Mouse (Mus musculus): ENCODE measurements around the gene Cnpy2.

DNA sequence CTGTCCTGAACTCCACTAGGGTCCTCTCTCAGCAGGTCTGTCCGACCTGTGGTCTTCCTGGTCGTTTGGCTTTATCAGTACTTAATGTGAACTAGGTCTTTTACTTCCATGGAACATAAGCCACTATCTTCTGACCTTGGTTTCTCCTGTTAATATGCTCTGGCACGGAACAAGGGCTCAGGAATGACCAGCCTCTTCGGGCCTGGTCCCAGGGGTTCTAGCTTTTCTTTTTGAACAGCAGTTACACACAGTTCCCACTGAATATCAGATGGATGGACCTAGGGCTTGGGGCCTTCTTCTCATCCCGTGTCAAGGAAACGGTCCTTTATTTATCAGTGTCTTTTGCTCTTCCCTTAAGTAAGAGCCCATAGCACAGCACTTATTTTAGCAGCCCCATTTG lies 39.6 kb downstream of the Cnpy2 start:
- no peak for TF ChIP-seq HCFC1 (IDR thresholded peaks at IDR 0.05; ENCODE audit: borderline replicate concordance, insufficient read depth, low read length)
- TF ChIP-seq ZC3H11A (IDR thresholded peaks at IDR 0.05; ENCODE audit: borderline replicate concordance, low read depth, low read length) = no peak
- TF ChIP-seq MAFK (IDR thresholded peaks at IDR 0.05; ENCODE audit: insufficient read depth, low read depth, low read length) = no peak
- no peak for TF ChIP-seq ZNF384 (IDR thresholded peaks at IDR 0.05; ENCODE audit: low read depth, low read length)

Measured in ES-E14 (cell line).